Mouse (Mus musculus): ENCODE measurements at regions not wholly inside any gene's neighbourhood (a gene's known extent, or its start where the extent isn't known, plus 50 kb on each side); places are given as distances from the start of the nearest gene placed in this dataset.

- no peak overlapping the region for H3K9ac ChIP-seq (ENCODE audit: low read depth, low read length)
- 79% methylated on average over 14 of the region's 14 CpGs for WGBS
- no peak for DNase-seq (ENCODE audit: extremely low read depth, low read depth, low spot score)
- H3K27me3 ChIP-seq (ENCODE audit: control insufficient read depth, insufficient read depth, low read length) = 0 out of 2 replicates have a peak, but pooled peaks cover 2% of the 10 kb centered on the region
- H3K36me3 ChIP-seq (ENCODE audit: control insufficient read depth, insufficient read depth, low read length) = no peaks in the 10 kb centered on the region
- H3K79me2 ChIP-seq (ENCODE audit: control insufficient read depth, insufficient read depth, low read length) = no peaks in the 10 kb centered on the region
- TF ChIP-seq CTCF (IDR thresholded peaks at IDR 0.05; ENCODE audit: low read depth, low read length) (no peak), POLR2A (IDR thresholded peaks at IDR 0.05; ENCODE audit: extremely low read depth, insufficient read depth, low read length) (no peak)
- H3K4me1 ChIP-seq (ENCODE audit: control insufficient read depth, insufficient read depth, low read length) = no peaks in the 10 kb centered on the region
- no peak overlapping the region for H3K4me3 ChIP-seq (ENCODE audit: insufficient read depth, low read depth, low read length)
- no peak overlapping the region for H3K27ac ChIP-seq (replicated peaks; ENCODE audit: insufficient read depth, low read depth, low read length)
Measured at GRCm38 (mm10) chr7:136058751-136059681, 342.9 kb upstream of the Mki67 start.

DNA sequence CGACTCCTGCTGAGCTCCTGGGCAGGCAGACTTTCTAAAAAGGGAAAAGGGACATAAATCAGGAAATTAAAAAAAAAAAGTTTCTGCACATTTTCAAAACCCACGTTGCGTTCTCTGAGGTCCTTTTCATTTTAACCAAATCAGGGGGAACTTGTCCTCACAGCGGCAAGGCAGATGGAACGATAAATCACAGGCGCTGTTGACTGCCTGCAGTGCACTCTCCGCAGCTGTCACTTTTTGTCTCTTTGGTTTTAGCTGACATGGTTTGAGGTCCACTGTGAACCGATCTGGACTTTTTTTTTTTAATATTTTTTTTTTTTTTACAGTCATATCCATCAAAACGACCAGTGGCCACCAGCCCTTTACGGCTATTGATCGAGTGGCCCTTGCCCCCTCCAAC is 343.7 kb upstream of the Mki67 start:
- H3K36me3 ChIP-seq (ENCODE audit: control insufficient read depth, insufficient read depth, low read length) = no peaks in the 10 kb centered on the region
- no peak for TF ChIP-seq POLR2A (IDR thresholded peaks at IDR 0.05; ENCODE audit: extremely low read depth, insufficient read depth, low read length)
- no peak for TF ChIP-seq CTCF (IDR thresholded peaks at IDR 0.05; ENCODE audit: low read depth, low read length)
- WGBS = 65% methylated on average over 11 of the region's 11 CpGs

DNA sequence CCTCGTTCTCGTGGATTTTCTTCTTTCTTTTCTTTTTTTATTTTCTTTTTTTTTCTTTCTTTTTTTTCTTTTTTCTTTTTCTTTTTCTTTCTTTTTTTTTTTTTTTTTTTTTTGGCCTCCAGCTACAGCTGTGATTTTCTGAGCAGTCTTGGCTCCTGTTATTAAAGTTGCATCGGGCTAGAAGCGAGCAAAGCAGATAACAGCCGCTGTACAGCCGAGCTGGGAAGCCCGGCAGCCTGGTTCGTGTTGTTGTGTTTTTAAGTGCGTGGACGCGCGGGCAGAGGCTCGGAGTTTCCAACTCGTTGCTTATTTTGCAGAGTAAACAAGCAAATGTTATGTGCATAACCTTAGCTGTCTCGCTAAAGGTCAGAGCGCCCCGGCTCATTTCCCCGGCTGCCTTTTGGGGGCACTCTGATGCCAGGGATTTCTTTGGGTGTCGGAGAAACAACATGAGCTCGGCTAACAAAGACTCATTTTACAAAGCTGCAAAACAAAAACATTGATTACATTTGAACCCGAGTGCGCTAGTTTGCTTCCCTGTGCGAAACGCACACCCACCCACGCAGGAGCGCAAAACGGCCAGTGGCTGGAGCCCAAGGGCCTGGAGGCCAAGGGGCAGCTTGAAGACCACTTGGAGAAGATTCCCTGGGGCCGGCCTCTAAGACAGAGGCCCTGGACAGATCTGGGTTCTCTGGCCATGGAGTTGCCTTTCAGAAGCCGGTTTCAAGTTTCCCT is 344.3 kb upstream of the Mki67 start:
- H3K79me2 ChIP-seq (ENCODE audit: control insufficient read depth, insufficient read depth, low read length) = no peaks in the 10 kb centered on the region
- H3K27ac ChIP-seq (replicated peaks; ENCODE audit: insufficient read depth, low read depth, low read length) = no peak overlapping the region
- TF ChIP-seq CTCF (IDR thresholded peaks at IDR 0.05; ENCODE audit: low read depth, low read length) (0 out of 2 replicates have a peak, but pooled peaks have one; percentile 19), POLR2A (IDR thresholded peaks at IDR 0.05; ENCODE audit: extremely low read depth, insufficient read depth, low read length) (no peak)
- H3K9ac ChIP-seq (ENCODE audit: low read depth, low read length) = no peak overlapping the region
- H3K4me1 ChIP-seq (ENCODE audit: control insufficient read depth, insufficient read depth, low read length) = no peaks in the 10 kb centered on the region
- 9% methylated on average over 29 of the region's 29 CpGs for WGBS
- 0 out of 2 replicates have a peak, but pooled peaks cover 2% of the 10 kb centered on the region for H3K27me3 ChIP-seq (ENCODE audit: control insufficient read depth, insufficient read depth, low read length)
- DNase-seq (ENCODE audit: extremely low read depth, low read depth, low spot score) = peak; percentile 36
- no peaks in the 10 kb centered on the region for H3K36me3 ChIP-seq (ENCODE audit: control insufficient read depth, insufficient read depth, low read length)
- no peak overlapping the region for H3K4me3 ChIP-seq (ENCODE audit: insufficient read depth, low read depth, low read length)

More for the DNA sequence above, 343.7 kb upstream of the Mki67 start:
- no peak overlapping the region for H3K4me3 ChIP-seq (ENCODE audit: insufficient read depth, low read depth, low read length)
- H3K79me2 ChIP-seq (ENCODE audit: control insufficient read depth, insufficient read depth, low read length) = no peaks in the 10 kb centered on the region
- no peak for DNase-seq (ENCODE audit: extremely low read depth, low read depth, low spot score)
- no peak overlapping the region for H3K27ac ChIP-seq (replicated peaks; ENCODE audit: insufficient read depth, low read depth, low read length)
- H3K27me3 ChIP-seq (ENCODE audit: control insufficient read depth, insufficient read depth, low read length) = 0 out of 2 replicates have a peak, but pooled peaks cover 2% of the 10 kb centered on the region
- H3K9ac ChIP-seq (ENCODE audit: low read depth, low read length) = no peak overlapping the region
- H3K4me1 ChIP-seq (ENCODE audit: control insufficient read depth, insufficient read depth, low read length) = no peaks in the 10 kb centered on the region

- no peak for DNase-seq (ENCODE audit: extremely low read depth, low read depth, low spot score)
- H3K36me3 ChIP-seq (ENCODE audit: control insufficient read depth, insufficient read depth, low read length) = no peaks in the 10 kb centered on the region
- no peaks in the 10 kb centered on the region for H3K4me1 ChIP-seq (ENCODE audit: control insufficient read depth, insufficient read depth, low read length)
- H3K79me2 ChIP-seq (ENCODE audit: control insufficient read depth, insufficient read depth, low read length) = no peaks in the 10 kb centered on the region
- H3K9ac ChIP-seq (ENCODE audit: low read depth, low read length) = no peak overlapping the region
- no peak overlapping the region for H3K4me3 ChIP-seq (ENCODE audit: insufficient read depth, low read depth, low read length)
- no peak for TF ChIP-seq CTCF (IDR thresholded peaks at IDR 0.05; ENCODE audit: low read depth, low read length)
- TF ChIP-seq POLR2A (IDR thresholded peaks at IDR 0.05; ENCODE audit: extremely low read depth, insufficient read depth, low read length) = no peak
- H3K27me3 ChIP-seq (ENCODE audit: control insufficient read depth, insufficient read depth, low read length) = 0 out of 2 replicates have a peak, but pooled peaks cover 2% of the 10 kb centered on the region
- no peak overlapping the region for H3K27ac ChIP-seq (replicated peaks; ENCODE audit: insufficient read depth, low read depth, low read length)
- WGBS = 63% methylated on average over 5 of the region's 5 CpGs
Measured at GRCm38 (mm10) chr7:136062658-136063057, 346.5 kb upstream of the Mki67 start.

DNA sequence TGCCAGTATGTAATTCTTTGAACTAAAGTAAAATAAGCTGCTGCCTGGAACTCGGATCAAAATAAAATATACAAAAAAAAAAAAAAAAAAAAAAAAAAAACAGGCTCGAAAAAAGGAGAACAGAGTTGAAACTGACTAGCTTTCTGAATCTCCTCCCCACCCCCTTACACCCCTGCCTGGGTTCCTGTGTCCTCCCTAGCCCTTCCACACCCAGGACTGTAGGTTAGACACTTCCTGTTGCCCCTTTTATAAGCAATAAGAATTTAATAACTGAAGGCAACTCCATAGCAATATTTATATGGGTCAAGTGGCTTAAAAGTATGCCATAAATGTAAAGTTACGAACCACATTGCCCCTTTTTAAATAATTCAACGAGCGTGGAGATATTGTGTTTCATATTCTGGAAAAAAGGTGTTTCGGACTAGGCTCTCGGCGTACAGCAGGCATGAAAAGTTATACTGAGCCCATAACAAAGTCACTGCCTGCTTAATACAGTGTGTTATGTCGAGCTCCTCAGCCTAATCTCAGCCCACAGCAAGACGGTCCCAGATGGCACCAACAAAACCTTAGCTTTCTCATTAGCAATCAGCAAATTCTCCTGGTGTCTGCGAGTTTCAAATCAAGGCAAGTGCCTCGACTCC is 349.0 kb upstream of the Mki67 start:
- WGBS = 77% methylated on average over 12 of the region's 12 CpGs
- H3K79me2 ChIP-seq (ENCODE audit: control insufficient read depth, insufficient read depth, low read length) = no peaks in the 10 kb centered on the region
- H3K36me3 ChIP-seq (ENCODE audit: control insufficient read depth, insufficient read depth, low read length) = no peaks in the 10 kb centered on the region
- DNase-seq (ENCODE audit: extremely low read depth, low read depth, low spot score) = no peak
- H3K27me3 ChIP-seq (ENCODE audit: control insufficient read depth, insufficient read depth, low read length) = 0 out of 2 replicates have a peak, but pooled peaks cover 2% of the 10 kb centered on the region
- TF ChIP-seq CTCF (IDR thresholded peaks at IDR 0.05; ENCODE audit: low read depth, low read length) (no peak), POLR2A (IDR thresholded peaks at IDR 0.05; ENCODE audit: extremely low read depth, insufficient read depth, low read length) (no peak)
- H3K27ac ChIP-seq (replicated peaks; ENCODE audit: insufficient read depth, low read depth, low read length) = no peak overlapping the region
- H3K9ac ChIP-seq (ENCODE audit: low read depth, low read length) = no peak overlapping the region
- H3K4me3 ChIP-seq (ENCODE audit: insufficient read depth, low read depth, low read length) = no peak overlapping the region
- H3K4me1 ChIP-seq (ENCODE audit: control insufficient read depth, insufficient read depth, low read length) = no peaks in the 10 kb centered on the region
